Mouse (Mus musculus): Measurements from ENCODE around the gene Hcn1.

Hcn1 gene

DNA sequence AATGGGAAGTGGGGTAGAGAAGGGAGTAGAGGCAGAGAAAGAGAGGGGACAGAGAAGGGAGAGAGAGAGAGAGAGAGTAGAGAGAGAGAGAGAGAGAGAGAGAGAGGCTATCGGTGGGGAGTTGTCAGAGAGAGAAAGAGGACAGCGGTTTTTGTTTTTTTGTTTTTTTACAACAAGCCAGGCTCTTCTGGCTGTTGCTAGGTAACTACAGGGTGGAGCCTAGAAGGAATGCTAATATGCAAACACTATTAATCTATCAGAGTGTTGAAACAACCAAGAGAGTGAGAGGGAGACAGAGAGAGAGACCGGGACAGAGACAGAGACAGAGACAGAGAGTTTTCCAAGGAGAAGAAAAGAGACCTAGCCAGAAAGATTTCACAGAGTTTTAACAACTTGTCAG, 425.7 kb downstream of the Hcn1 start:
- DNase-seq (ENCODE audit: low spot score) = no peak

DNA sequence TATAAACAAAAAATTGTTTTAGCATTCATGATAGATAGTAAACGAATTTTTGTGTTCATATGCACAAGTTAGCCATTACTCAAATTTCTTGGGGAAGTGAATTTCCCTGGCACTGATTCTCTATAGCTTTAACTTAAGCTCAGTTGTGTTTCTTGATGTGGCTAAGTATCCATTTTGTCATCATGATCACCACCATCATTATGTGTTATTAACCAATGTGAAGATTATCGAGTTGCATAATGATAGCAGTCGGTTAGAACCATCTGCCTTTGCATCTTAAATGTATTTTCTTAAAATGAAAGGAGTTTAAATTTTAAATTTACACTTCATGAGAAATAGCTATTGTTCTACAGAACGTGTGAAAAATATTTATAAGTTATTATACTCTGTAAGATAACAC, 426.5 kb downstream of the Hcn1 start:
- no peak for DNase-seq (ENCODE audit: low spot score)

DNA sequence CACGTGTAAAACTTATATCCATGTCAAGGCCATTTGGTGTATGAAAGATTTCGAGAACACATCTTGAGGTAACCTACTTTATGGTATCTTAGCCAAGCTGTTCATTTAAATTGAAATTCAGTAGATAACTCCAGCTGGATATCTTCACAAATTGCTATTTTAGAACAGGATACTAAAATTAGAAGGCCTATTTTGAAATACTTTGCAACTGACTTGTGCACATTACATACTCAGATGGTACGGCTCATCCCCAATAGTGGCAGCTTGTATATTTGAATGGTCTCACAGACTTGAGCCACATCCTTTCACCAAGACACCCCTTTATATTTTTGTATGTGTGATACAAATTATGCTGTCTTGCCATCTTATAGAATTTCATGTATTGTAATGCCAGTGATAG, 427.5 kb downstream of the Hcn1 start:
- DNase-seq (ENCODE audit: low spot score) = no peak

DNA sequence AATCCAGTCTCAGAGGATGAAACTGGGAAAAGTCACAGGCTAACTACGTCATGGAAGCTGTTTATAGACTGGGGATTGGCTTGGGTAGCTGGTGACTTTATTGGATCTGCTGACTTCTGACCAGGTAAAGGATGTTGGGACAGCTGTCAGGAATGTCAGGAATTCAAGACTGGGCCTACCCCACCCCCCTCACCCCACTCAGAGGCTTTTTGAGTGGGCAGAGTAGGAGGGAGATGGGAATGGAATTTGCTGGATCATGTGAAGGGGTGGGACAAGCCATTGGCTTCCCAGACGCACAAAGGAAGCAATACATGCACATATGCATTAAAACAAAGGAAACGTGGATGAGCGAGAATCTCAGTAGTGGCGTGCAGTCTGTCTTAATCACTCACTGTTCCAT, 433.5 kb downstream of the Hcn1 start:
- DNase-seq (ENCODE audit: low spot score) = no peak

Data from testis, postnatal 10 days (tissue).